Mouse (Mus musculus) 3134 (cell line): ENCODE measurements around the gene Olfr1297.

ENCODE experiments used
- DNase-seq: peaks from one replicate; pipeline ENCODE4 v3.0.0-alpha.2; 2011; ENCODE audit warnings: low spot score; ENCODE audit not compliant: insufficient read length; ENCODE audit errors: extremely low read depth

Gene Olfr1297

GRCm38 (mm10) chr2:111626397-111626796, at the start of gene Olfr1297:
TSS of gene Olfr1297 (minus strand) at chr2:111626497.
- DNase-seq: no peak

DNA sequence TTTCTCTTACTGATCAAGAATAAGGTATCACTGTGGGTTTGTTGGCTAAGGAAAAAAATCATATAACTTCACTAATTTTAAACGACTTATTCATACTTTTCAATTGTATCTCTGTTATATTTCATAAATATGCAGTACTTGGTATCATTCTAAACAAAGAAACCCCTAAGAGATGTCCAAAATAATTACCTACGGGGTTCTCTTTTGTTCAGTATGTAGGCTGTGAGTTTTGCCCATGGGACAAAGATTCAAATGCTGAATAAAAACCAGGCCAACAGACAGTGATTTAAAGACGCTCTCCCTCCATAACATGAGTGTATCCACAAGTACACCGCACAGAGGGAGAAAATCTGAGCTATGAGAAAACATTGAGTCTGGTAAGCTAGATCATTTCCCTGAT, 34.8 kb upstream of the Olfr1297 start, which contains the start of gene Olfr1299:
Olfr1299 (plus strand) TSS at position 301 of the 400 bp plus-strand sequence.
- no peak for DNase-seq

DNA sequence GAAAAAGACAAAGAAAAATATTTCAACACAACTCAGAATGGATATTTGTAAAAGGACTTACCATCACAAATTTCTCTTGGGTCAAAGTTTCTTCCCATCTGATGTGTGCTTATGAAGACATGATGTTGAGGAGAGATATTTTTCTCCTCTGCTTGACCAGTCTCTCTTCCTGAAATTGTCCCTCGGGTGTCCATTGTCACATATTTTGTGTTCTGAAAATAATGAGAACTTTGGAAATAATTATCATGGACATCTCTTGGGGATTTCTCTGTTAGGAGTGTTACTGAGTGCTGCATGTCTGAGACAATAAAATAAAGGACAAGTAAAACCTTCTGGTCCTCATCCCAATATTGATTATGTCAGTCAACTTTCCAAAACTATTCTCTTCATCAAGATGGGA, 22.8 kb upstream of the Olfr1297 start, which contains the start of gene Olfr1298:
Olfr1298 (minus strand) TSS at position 101 of the 400 bp plus-strand sequence.
- DNase-seq: no peak

DNA sequence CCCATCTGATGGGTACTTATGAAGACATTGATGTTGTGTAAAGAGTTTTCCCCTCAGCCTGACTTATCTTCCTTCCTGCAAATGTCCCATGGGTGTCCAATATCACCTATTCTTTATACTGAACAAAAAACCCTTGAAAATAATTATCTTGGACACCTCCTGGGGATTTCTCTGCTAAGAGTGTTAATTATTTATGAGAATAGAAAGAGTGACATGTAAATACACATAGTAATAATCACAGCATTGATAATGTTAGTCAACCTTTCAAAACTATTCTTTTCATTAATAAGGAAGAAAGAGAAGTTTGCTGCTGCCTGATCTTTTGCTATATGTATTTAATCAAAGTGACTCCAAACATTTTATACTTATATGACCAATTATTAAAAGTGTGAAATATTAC, 56.7 kb downstream of the Olfr1297 start, which contains the start of gene Olfr1295:
Olfr1295 (minus strand) TSS at position 101 of the 400 bp plus-strand sequence.
- DNase-seq: no peak
